Mouse (Mus musculus): ENCODE data around the gene Yod1. TPM values are rescaled to one million over a fixed set of nuclear protein-coding genes. Genes with fewer than 3 reads are reported as not detected.
A peak's percentile ranks its signal among the peaks of the same experiment; 100 is the strongest.

The Yod1 gene
- polyA plus RNA-seq, 1 experiment from 2014 or later = 9.0 TPM

GRCm38 (mm10) chr1:130710283-130711080 is 6.6 kb upstream of the Yod1 start:
- no peak overlapping the region for H3K9ac ChIP-seq (replicated peaks; ENCODE audit: low read length)
- H3K9me3 ChIP-seq (ENCODE audit: low read length) = no peaks in the 10 kb centered on the region
- H3K27me3 ChIP-seq (ENCODE audit: insufficient read depth, low read length) = no peaks in the 10 kb centered on the region
- no peak overlapping the region for H3K4me3 ChIP-seq (ENCODE audit: low read length)
- 90% methylated on average over 22 of the region's 22 CpGs for WGBS
- H3K4me2 ChIP-seq (replicated peaks; ENCODE audit: low read depth, low read length) = no peak overlapping the region
- ATAC-seq (ENCODE audit: low FRiP score, low TSS enrichment) = no peak
- no peaks in the 10 kb centered on the region for H3K4me1 ChIP-seq (ENCODE audit: insufficient read depth, low read length)
- H3K36me3 ChIP-seq (ENCODE audit: insufficient read depth, low read length) = peaks cover 9% of the 10 kb centered on the region; the same call in 1 of the 2 replicates
- H3K27ac ChIP-seq (ENCODE audit: low read length) = no peak overlapping the region

GRCm38 (mm10) chr1:130714046-130714445 is 3.1 kb upstream of the Yod1 start:
- no peak for ATAC-seq (ENCODE audit: low FRiP score, low TSS enrichment)
- WGBS = 83% methylated on average over 4 of the region's 4 CpGs
- Histone ChIP-seq H3K4me3 (ENCODE audit: low read length) (no peak overlapping the region), H3K4me1 (ENCODE audit: insufficient read depth, low read length) (peaks cover 9% of the 10 kb centered on the region), H3K27ac (ENCODE audit: low read length) (no peak overlapping the region), H3K36me3 (ENCODE audit: insufficient read depth, low read length) (no peaks in the 10 kb centered on the region), H3K9me3 (ENCODE audit: low read length) (no peaks in the 10 kb centered on the region), H3K27me3 (ENCODE audit: insufficient read depth, low read length) (no peaks in the 10 kb centered on the region), H3K4me2 (replicated peaks; ENCODE audit: low read depth, low read length) (no peak overlapping the region), H3K9ac (replicated peaks; ENCODE audit: low read length) (no peak overlapping the region)

- Histone ChIP-seq H3K9ac (replicated peaks; ENCODE audit: low read length) (peak within 1 kb of the TSS; percentile 88), H3K4me3 (ENCODE audit: low read length) (peak within 1 kb of the TSS; percentile 91), H3K9me3 (ENCODE audit: low read length) (no peaks in the 10 kb centered on the region), H3K27ac (ENCODE audit: low read length) (peak within 1 kb of the TSS; percentile 78), H3K27me3 (ENCODE audit: insufficient read depth, low read length) (no peaks in the 10 kb centered on the region), H3K36me3 (ENCODE audit: insufficient read depth, low read length) (0 out of 2 replicates have a peak, but pooled peaks cover 3% of the 10 kb centered on the region), H3K4me1 (ENCODE audit: insufficient read depth, low read length) (peaks cover 11% of the 10 kb centered on the region), H3K4me2 (replicated peaks; ENCODE audit: low read depth, low read length) (peak within 1 kb of the TSS; percentile 93)
- ATAC-seq (ENCODE audit: low FRiP score, low TSS enrichment) = peak; percentile 97
- 0% methylated on average over 37 of the region's 38 CpGs for WGBS
Measured at GRCm38 (mm10) chr1:130715561-130716217, 1.4 kb upstream of the Yod1 start, which contains the start of gene Gm29427. Gene Gm29427 (minus strand): TSS chr1:130715799.

GRCm38 (mm10) chr1:130716218-130716512 is 962 bp upstream of the Yod1 start:
- Histone ChIP-seq H3K4me2 (replicated peaks; ENCODE audit: low read depth, low read length) (peak overlapping the region; percentile 93), H3K9ac (replicated peaks; ENCODE audit: low read length) (peak overlapping the region; percentile 88), H3K27ac (ENCODE audit: low read length) (peak overlapping the region; percentile 78), H3K36me3 (ENCODE audit: insufficient read depth, low read length) (0 out of 2 replicates have a peak, but pooled peaks cover 3% of the 10 kb centered on the region), H3K4me1 (ENCODE audit: insufficient read depth, low read length) (peaks cover 11% of the 10 kb centered on the region), H3K27me3 (ENCODE audit: insufficient read depth, low read length) (no peaks in the 10 kb centered on the region), H3K9me3 (ENCODE audit: low read length) (no peaks in the 10 kb centered on the region), H3K4me3 (ENCODE audit: low read length) (peak overlapping the region; percentile 91)
- 0% methylated on average over 3 of the region's 3 CpGs for WGBS
- ATAC-seq (ENCODE audit: low FRiP score, low TSS enrichment) = peak; percentile 17

- Histone ChIP-seq H3K27ac (ENCODE audit: low read length) (peak overlapping the region; percentile 78), H3K36me3 (ENCODE audit: insufficient read depth, low read length) (0 out of 2 replicates have a peak, but pooled peaks cover 3% of the 10 kb centered on the region), H3K4me2 (replicated peaks; ENCODE audit: low read depth, low read length) (peak overlapping the region; percentile 93), H3K4me3 (ENCODE audit: low read length) (peak overlapping the region; percentile 91), H3K9ac (replicated peaks; ENCODE audit: low read length) (peak overlapping the region; percentile 88), H3K9me3 (ENCODE audit: low read length) (no peaks in the 10 kb centered on the region), H3K4me1 (ENCODE audit: insufficient read depth, low read length) (peaks cover 11% of the 10 kb centered on the region), H3K27me3 (ENCODE audit: insufficient read depth, low read length) (no peaks in the 10 kb centered on the region)
- peak; percentile 14 for ATAC-seq (ENCODE audit: low FRiP score, low TSS enrichment)
- WGBS = under 1% methylated on average over 42 of the region's 42 CpGs
Measured at GRCm38 (mm10) chr1:130716513-130717290, 425 bp upstream of the Yod1 start.

GRCm38 (mm10) chr1:130724206-130724605 is 7.1 kb downstream of the Yod1 start:
- no peak for ATAC-seq (ENCODE audit: low FRiP score, low TSS enrichment)
- WGBS = 91% methylated on average over 5 of the region's 5 CpGs

GRCm38 (mm10) chr1:130726396-130726795 is 9.3 kb downstream of the Yod1 start:
- H3K4me1 ChIP-seq (ENCODE audit: insufficient read depth, low read length) = peaks cover under 1% of the 10 kb centered on the region
- H3K9me3 ChIP-seq (ENCODE audit: low read length) = no peaks in the 10 kb centered on the region
- H3K4me3 ChIP-seq (ENCODE audit: low read length) = no peak overlapping the region
- ATAC-seq (ENCODE audit: low FRiP score, low TSS enrichment) = no peak
- H3K27ac ChIP-seq (ENCODE audit: low read length) = no peak overlapping the region
- no peak overlapping the region for H3K9ac ChIP-seq (replicated peaks; ENCODE audit: low read length)
- H3K27me3 ChIP-seq (ENCODE audit: insufficient read depth, low read length) = no peaks in the 10 kb centered on the region
- H3K4me2 ChIP-seq (replicated peaks; ENCODE audit: low read depth, low read length) = no peak overlapping the region
- 89% methylated on average over 2 of the region's 2 CpGs for WGBS
- H3K36me3 ChIP-seq (ENCODE audit: insufficient read depth, low read length) = 0 out of 2 replicates have a peak, but pooled peaks cover 2% of the 10 kb centered on the region

More at GRCm38 (mm10) chr1:130724206-130724605, 7.1 kb downstream of the Yod1 start:
- Histone ChIP-seq H3K27me3 (ENCODE audit: insufficient read depth, low read length) (no peaks in the 10 kb centered on the region), H3K4me1 (ENCODE audit: insufficient read depth, low read length) (peaks cover under 1% of the 10 kb centered on the region; the same call in 1 of the 2 replicates), H3K36me3 (ENCODE audit: insufficient read depth, low read length) (0 out of 2 replicates have a peak, but pooled peaks cover 5% of the 10 kb centered on the region), H3K27ac (ENCODE audit: low read length) (no peak overlapping the region), H3K9me3 (ENCODE audit: low read length) (no peaks in the 10 kb centered on the region), H3K9ac (replicated peaks; ENCODE audit: low read length) (no peak overlapping the region), H3K4me3 (ENCODE audit: low read length) (no peak overlapping the region), H3K4me2 (replicated peaks; ENCODE audit: low read depth, low read length) (no peak overlapping the region)

- Histone ChIP-seq H3K36me3 (ENCODE audit: insufficient read depth, low read length) (no peaks in the 10 kb centered on the region), H3K4me1 (ENCODE audit: insufficient read depth, low read length) (peaks cover 10% of the 10 kb centered on the region), H3K4me3 (ENCODE audit: low read length) (no peak overlapping the region), H3K9ac (replicated peaks; ENCODE audit: low read length) (no peak overlapping the region), H3K27ac (ENCODE audit: low read length) (no peak overlapping the region), H3K27me3 (ENCODE audit: insufficient read depth, low read length) (no peaks in the 10 kb centered on the region), H3K9me3 (ENCODE audit: low read length) (no peaks in the 10 kb centered on the region), H3K4me2 (replicated peaks; ENCODE audit: low read depth, low read length) (no peak overlapping the region)
- WGBS = 64% methylated on average over 1 of the region's 1 CpGs
- ATAC-seq (ENCODE audit: low FRiP score, low TSS enrichment) = no peak
Measured at GRCm38 (mm10) chr1:130728070-130728469, 10.9 kb downstream of the Yod1 start.

GRCm38 (mm10) chr1:130728708-130729107 is 11.6 kb downstream of the Yod1 start:
- Histone ChIP-seq H3K4me3 (ENCODE audit: low read length) (no peak overlapping the region), H3K4me2 (replicated peaks; ENCODE audit: low read depth, low read length) (no peak overlapping the region), H3K36me3 (ENCODE audit: insufficient read depth, low read length) (no peaks in the 10 kb centered on the region), H3K4me1 (ENCODE audit: insufficient read depth, low read length) (peaks cover 16% of the 10 kb centered on the region), H3K9me3 (ENCODE audit: low read length) (no peaks in the 10 kb centered on the region), H3K9ac (replicated peaks; ENCODE audit: low read length) (no peak overlapping the region), H3K27me3 (ENCODE audit: insufficient read depth, low read length) (no peaks in the 10 kb centered on the region), H3K27ac (ENCODE audit: low read length) (no peak overlapping the region)
- ATAC-seq (ENCODE audit: low FRiP score, low TSS enrichment) = no peak
- WGBS = 88% methylated on average over 3 of the region's 3 CpGs

Measured in kidney, embryonic 16.5 days (tissue).